Mouse (Mus musculus) lung, embryonic 16.5 days (tissue): Measurements from ENCODE around the gene Gm21992. TPM values are rescaled to one million over a fixed set of nuclear protein-coding genes. Genes with fewer than 3 reads are reported as not detected.
"Not testable (repeated sequence)": the region's sequence is repeated elsewhere in the genome, so short reads cannot be mapped to it uniquely, and the experiment has no call there.

Source experiments
- ATAC-seq: fragments of 200-750 bp; cut with Nextera tagmentation; 2 replicates; pipeline ENCODE4 v1.8.0; 2017; ENCODE audit warnings: low read depth, mild to moderate bottlenecking, moderate library complexity
- H3K27ac ChIP-seq: fragments of 300-500 bp; sonication (generic); 2 replicates; pipeline ENCODE4 v1.5.1; 2014; ENCODE audit warnings: mild to moderate bottlenecking, control low read depth, low read length
- H3K27me3 ChIP-seq: fragments of 300-500 bp; sonication (generic); 2 replicates; pipeline ENCODE4 v1.6.1; 2014; ENCODE audit warnings: low read depth, low read length, mixed read lengths; ENCODE audit not compliant: control insufficient read depth, insufficient read depth
- H3K36me3 ChIP-seq: fragments of 300-500 bp; sonication (generic); 2 replicates; pipeline ENCODE4 v1.6.1; 2014; ENCODE audit warnings: low read length; ENCODE audit not compliant: control insufficient read depth, insufficient read depth
- H3K4me1 ChIP-seq: fragments of 300-500 bp; sonication (generic); replicated peaks from 2 replicates; pipeline ENCODE4 v1.6.1; 2014; ENCODE audit warnings: low read length, mixed read lengths; ENCODE audit not compliant: control insufficient read depth, insufficient read depth
- H3K4me2 ChIP-seq: fragments of 300-500 bp; sonication (generic); 2 replicates; pipeline ENCODE4 v1.6.1; 2014; ENCODE audit warnings: low read depth, low read length, control low read depth
- H3K4me3 ChIP-seq: fragments of 300-500 bp; sonication (generic); 2 replicates; pipeline ENCODE4 v1.5.1; 2014; ENCODE audit warnings: mild to moderate bottlenecking, low read length, control low read depth
- H3K9ac ChIP-seq: fragments of 300-500 bp; sonication (generic); 2 replicates; pipeline ENCODE4 v1.6.1; 2014; ENCODE audit warnings: low read length, control low read depth
- H3K9me3 ChIP-seq: fragments of 300-500 bp; sonication (generic); 2 replicates; pipeline ENCODE4 v1.6.1; 2016; ENCODE audit warnings: low read length; ENCODE audit not compliant: control insufficient read depth
- WGBS: fragments of 180-500 bp; shearing (Covaris S2); extraction: QIAGEN DNeasy Blood & Tissue Kit; methylation state at CpG from one replicate; pipeline ENCODE4 v1.1.7; 2014; 5-methylcytosine and 5-hydroxymethylcytosine counted together
- polyA plus RNA-seq: library from polyadenylated mRNA; unstranded; fragments of >200 nt; fragmentation: Nextera tagmentation; extraction: Ambion mirVana; gene quantifications from 2 replicates; pipeline ENCODE4 v1.2.1, GENCODE M21; 2015

Gm21992 gene
- polyA plus RNA-seq, 1 experiment from 2014 or later, result 30.9 TPM

GRCm38 (mm10) chr19:4772785-4773184 lies 38.6 kb downstream of the Gm21992 start:
- Histone ChIP-seq H3K36me3 (peaks cover 28% of the 10 kb centered on the region), H3K9me3 (no peaks in the 10 kb centered on the region), H3K4me3 (no peak overlapping the region), H3K9ac (no peak overlapping the region), H3K27me3 (no peaks in the 10 kb centered on the region), H3K27ac (no peak overlapping the region), H3K4me1 (no peaks in the 10 kb centered on the region), H3K4me2 (no peak overlapping the region)
- 43% methylated on average over 3 of the region's 3 CpGs for WGBS
- no peak for ATAC-seq

DNA sequence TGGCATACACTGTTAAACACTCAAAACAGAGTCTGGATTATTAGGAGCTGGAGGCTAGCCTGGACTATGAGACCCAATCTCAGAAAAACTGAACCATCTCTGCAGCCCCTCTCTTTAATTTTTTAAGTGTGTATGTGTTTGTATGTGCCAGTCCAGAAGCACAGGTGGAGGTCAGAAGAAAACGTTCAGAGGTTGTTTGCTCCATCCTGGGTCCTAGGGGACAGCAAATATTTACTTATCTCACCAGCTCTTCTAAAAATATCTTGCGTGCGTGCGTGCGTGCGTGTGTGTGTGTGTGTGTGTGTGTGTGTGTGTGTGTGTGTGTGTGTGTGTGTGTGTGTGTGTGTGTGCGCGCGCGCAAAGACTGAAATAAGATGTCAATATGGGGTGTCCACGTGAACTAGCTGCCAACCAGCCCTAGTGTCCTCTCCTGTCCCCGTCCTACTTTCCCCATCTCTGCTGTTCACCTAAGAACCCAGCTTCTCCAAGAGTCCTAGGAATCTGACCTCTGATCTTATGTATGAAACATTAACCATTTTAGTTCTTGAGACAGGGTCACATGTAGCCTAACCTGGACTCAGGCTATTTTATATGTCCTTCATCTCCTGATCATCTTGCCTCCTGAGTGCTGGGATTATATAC lies 43.8 kb downstream of the Gm21992 start:
- WGBS, result 57% methylated on average over 6 of the region's 12 CpGs
- Histone ChIP-seq H3K36me3 (peaks cover 21% of the 10 kb centered on the region; the same call in 1 of the 2 replicates), H3K27ac (no peak overlapping the region), H3K27me3 (no peaks in the 10 kb centered on the region), H3K9ac (no peak overlapping the region), H3K4me2 (no peak overlapping the region), H3K4me1 (no peaks in the 10 kb centered on the region), H3K4me3 (no peak overlapping the region), H3K9me3 (no peaks in the 10 kb centered on the region)
- no peak for ATAC-seq

DNA sequence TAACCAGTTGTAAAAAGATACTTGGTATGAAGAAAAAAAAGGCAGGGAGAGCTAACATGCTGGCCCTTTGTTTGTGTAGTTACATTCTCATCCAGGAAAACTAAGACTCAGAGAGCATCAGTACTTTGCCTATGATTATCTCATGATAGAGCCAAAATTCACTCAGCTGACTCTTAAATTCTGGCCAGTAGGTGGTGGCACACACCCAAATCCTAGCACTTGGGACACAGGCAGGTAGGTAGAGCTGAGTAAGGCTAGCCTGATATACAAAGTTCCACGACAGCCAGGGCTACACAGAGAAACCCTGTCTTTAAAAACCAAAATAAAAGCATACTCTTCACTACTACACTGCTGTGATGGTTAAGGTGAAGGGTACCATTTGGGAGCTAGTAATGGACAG lies 48.5 kb downstream of the Gm21992 start:
- no peak overlapping the region for H3K4me2 ChIP-seq
- peaks cover 16% of the 10 kb centered on the region; the same call in 1 of the 2 replicates for H3K36me3 ChIP-seq
- H3K9me3 ChIP-seq, result no peaks in the 10 kb centered on the region
- H3K27ac ChIP-seq, result no peak overlapping the region
- H3K4me3 ChIP-seq, result no peak overlapping the region
- peaks cover 6% of the 10 kb centered on the region for H3K4me1 ChIP-seq
- H3K9ac ChIP-seq, result no peak overlapping the region
- no peak for ATAC-seq
- no peaks in the 10 kb centered on the region for H3K27me3 ChIP-seq
- WGBS, result 50% methylated on average over 1 of the region's 1 CpGs

- not testable (repeated sequence) for ATAC-seq
- H3K36me3 ChIP-seq, result peaks cover 11% of the 10 kb centered on the region; the same call in 1 of the 2 replicates
Measured at GRCm38 (mm10) chr19:4760544-4760943, 50.9 kb downstream of the Gm21992 start.

GRCm38 (mm10) chr19:4756921-4757320 lies 54.5 kb downstream of the Gm21992 start:
- no peaks in the 10 kb centered on the region for H3K9me3 ChIP-seq
- H3K4me3 ChIP-seq, result peak overlapping the region; percentile 82
- no peak for ATAC-seq
- H3K36me3 ChIP-seq, result peaks cover 2% of the 10 kb centered on the region; the same call in 1 of the 2 replicates
- WGBS, result 1% methylated on average over 9 of the region's 9 CpGs
- no peaks in the 10 kb centered on the region for H3K27me3 ChIP-seq
- H3K4me1 ChIP-seq, result peaks cover 11% of the 10 kb centered on the region
- H3K4me2 ChIP-seq, result peak overlapping the region; percentile 89
- peak overlapping the region; percentile 96 for H3K27ac ChIP-seq
- peak overlapping the region; percentile 87 for H3K9ac ChIP-seq

More at GRCm38 (mm10) chr19:4760544-4760943, 50.9 kb downstream of the Gm21992 start:
- H3K4me3 ChIP-seq, H3K9me3 ChIP-seq, H3K27me3 ChIP-seq, H3K9ac ChIP-seq, H3K4me2 ChIP-seq, H3K27ac ChIP-seq: not testable (repeated sequence)
- peaks cover 11% of the 10 kb centered on the region for H3K4me1 ChIP-seq
- WGBS, result 87% methylated on average over 8 of the region's 8 CpGs

DNA sequence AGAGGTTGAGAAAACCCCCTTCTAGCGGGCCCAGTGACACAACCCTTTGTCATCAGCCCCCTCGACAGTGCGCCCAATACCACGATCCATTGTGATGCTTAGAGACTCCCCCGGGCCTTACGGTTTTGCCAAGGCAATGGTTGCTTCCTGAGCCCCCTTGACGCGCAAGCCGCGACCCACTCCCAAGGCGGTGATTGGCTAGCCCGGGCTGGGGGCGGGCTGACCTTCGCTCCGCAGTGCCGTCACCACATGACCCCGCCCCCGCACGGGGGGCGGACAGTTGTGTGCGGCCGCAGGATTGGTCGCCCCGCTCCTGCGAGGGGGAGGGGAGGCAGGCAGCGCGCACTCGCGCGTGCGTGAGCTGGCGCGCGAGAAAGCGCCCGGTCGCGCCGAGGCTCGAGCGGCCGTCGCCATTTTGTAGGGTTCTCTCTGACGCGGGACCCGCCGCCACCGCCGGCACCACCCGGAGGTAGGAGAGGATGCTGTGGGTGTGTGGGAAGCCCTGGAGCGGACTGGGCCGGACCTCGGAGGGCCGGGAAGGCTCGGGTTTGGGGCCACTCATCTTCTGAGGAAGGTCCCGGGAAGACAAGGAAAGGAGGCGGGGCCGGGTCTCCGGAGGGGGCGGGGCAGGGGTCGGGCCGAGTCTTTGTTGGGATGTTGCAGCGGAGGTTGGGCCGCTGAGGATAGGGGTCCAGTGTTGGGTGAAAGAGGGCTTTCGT lies 55.1 kb downstream of the Gm21992 start, which contains the start of gene Rbm4b:
Rbm4b (plus strand) TSS at position 305 of the 719 bp plus-strand sequence.
- peak within 1 kb of the TSS; percentile 89 for H3K4me2 ChIP-seq
- H3K4me3 ChIP-seq, result peak within 1 kb of the TSS; percentile 82
- peak within 1 kb of the TSS; percentile 87 for H3K9ac ChIP-seq
- H3K36me3 ChIP-seq, result peaks cover 2% of the 10 kb centered on the region; the same call in 1 of the 2 replicates
- H3K27me3 ChIP-seq, result no peaks in the 10 kb centered on the region
- no peaks in the 10 kb centered on the region for H3K9me3 ChIP-seq
- peaks cover 11% of the 10 kb centered on the region for H3K4me1 ChIP-seq
- peak; percentile 98 for ATAC-seq
- under 1% methylated on average over 63 of the region's 65 CpGs for WGBS
- peak within 1 kb of the TSS; percentile 96 for H3K27ac ChIP-seq

DNA sequence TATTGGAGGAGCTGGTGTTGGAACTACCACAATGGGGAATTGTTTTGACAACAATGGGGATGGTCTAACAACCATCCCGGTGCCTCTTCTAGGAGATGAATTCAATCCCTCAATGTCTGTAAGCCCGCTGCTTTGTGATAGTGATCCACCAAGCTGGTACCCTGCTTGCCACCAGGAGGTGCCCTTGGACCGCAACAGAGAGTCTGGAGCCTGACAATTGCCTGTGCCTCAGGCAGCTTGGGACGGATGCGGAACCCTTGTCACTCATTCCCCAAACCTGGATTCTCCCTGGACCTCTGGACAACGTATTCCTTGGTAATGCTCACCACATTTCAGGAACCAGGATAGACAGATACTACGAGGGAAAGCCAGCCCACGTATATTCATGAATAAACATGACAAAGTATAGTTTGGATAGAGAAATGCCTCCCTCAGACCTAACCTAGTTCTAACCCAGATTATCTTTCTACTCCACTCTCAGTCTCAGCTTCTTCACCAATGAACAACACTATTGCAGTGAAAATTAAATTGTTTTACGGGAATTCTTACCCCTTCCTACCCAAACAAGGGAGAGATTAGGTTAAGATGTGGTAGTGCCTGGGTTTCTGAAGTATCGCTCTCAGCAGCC lies 55.7 kb downstream of the Gm21992 start:
- ATAC-seq, result peak; percentile 72
- Histone ChIP-seq H3K27ac (peak overlapping the region; percentile 85), H3K9me3 (no peaks in the 10 kb centered on the region), H3K4me3 (peak overlapping the region; percentile 82), H3K4me1 (peaks cover 11% of the 10 kb centered on the region), H3K4me2 (peak overlapping the region; percentile 89), H3K27me3 (no peaks in the 10 kb centered on the region), H3K9ac (peak overlapping the region; percentile 56), H3K36me3 (peaks cover 2% of the 10 kb centered on the region; the same call in 1 of the 2 replicates)
- WGBS, result under 1% methylated on average over 10 of the region's 10 CpGs

GRCm38 (mm10) chr19:4749975-4750374 lies 61.4 kb downstream of the Gm21992 start:
- Histone ChIP-seq H3K4me2 (no peak overlapping the region), H3K4me1 (no peaks in the 10 kb centered on the region), H3K27ac (no peak overlapping the region), H3K36me3 (no peaks in the 10 kb centered on the region), H3K4me3 (no peak overlapping the region), H3K9me3 (no peaks in the 10 kb centered on the region), H3K27me3 (no peaks in the 10 kb centered on the region), H3K9ac (no peak overlapping the region)
- 79% methylated on average over 6 of the region's 6 CpGs for WGBS
- no peak for ATAC-seq

GRCm38 (mm10) chr19:4748493-4748892 lies 62.9 kb downstream of the Gm21992 start:
- WGBS, result 72% methylated on average over 10 of the region's 10 CpGs
- Histone ChIP-seq H3K27me3 (no peaks in the 10 kb centered on the region), H3K27ac (no peak overlapping the region), H3K36me3 (no peaks in the 10 kb centered on the region), H3K9ac (no peak overlapping the region), H3K4me3 (no peak overlapping the region), H3K4me1 (no peaks in the 10 kb centered on the region), H3K9me3 (no peaks in the 10 kb centered on the region), H3K4me2 (no peak overlapping the region)
- ATAC-seq, result no peak
